In the genomic region with DNA sequence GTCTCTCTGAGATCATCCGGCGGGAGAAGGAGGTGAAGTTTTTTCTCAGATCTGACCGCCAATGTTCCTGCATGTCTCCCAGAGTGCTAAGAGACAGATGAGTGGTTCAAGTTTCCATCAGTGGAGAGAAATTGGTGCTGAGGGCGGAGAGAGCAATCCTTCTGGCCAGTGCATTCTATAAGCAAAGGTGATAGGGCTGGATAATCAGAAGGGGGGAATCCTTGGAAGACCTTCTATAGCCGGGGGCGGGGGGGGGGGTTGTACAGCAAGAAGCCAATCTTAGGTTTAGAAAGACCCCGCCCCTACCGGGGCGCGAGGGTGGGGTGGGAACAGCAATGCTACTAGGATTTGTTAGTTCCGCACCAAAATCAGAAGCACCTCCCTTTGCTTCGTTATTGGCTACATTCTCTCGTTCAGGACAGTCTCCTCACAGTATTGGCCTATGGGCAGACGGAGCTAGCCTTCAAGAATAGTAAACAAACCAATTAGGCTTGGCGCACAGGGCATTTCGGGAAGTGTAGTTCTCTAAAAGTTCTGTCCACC, we compare ENCODE assay signal across 8 mouse cellular contexts. TPM values are rescaled to one million over a fixed set of nuclear protein-coding genes. Genes with fewer than 3 reads are reported as not detected.
DNase-seq lines count a peak whose midpoint lies in the region; TF ChIP-seq lines count a peak whose summit lies in the region.

No protein-coding gene starts in this region.

- peak overlapping the region; percentile 100 for H3K27ac ChIP-seq in cortical plate, adult 2 months (ENCODE audit: insufficient read depth, low read length)

- TF ChIP-seq CTCF in cortical plate, adult 2 months (IDR thresholded peaks at IDR 0.05; ENCODE audit: extremely low read depth, insufficient read depth, low read length): no peak

- peak overlapping the region; percentile 71 for H3K4me3 ChIP-seq in cortical plate, adult 2 months (ENCODE audit: insufficient read depth, low read length)
- peak overlapping the region; percentile 99 for H3K4me3 ChIP-seq in megakaryocyte, embryonic 14.5 days (replicated peaks)

- peaks cover 31% of the 10 kb centered on the region for H3K36me3 ChIP-seq in megakaryocyte, embryonic 14.5 days (replicated peaks; ENCODE audit: low read length)

- H3K4me1 ChIP-seq in cortical plate, adult 2 months (ENCODE audit: control insufficient read depth, insufficient read depth, low read length): no peaks in the 10 kb centered on the region
- H3K4me1 ChIP-seq in megakaryocyte, embryonic 14.5 days: peaks cover 56% of the 10 kb centered on the region

- H3K27me3 ChIP-seq in megakaryocyte, embryonic 14.5 days (replicated peaks): no peaks in the 10 kb centered on the region

- DNase-seq in ZHBTc4 (ENCODE audit: low read depth, low spot score): peak; percentile 90
- DNase-seq in gastrocnemius, adult 8-10 months (ENCODE audit: low spot score in 2 of 2): peak; percentile 66 to 75
- peak; percentile 83 for DNase-seq in hindlimb bud, embryonic 11.5 days (ENCODE audit: extremely low spot score, low read depth, low spot score)
- DNase-seq in left cerebral cortex, adult 8-10 months (ENCODE audit: low spot score in 2 of 2): peak; percentile 47 to 92
- peak; percentile 90 to 96 for DNase-seq in right cerebral cortex, postnatal 10 days (ENCODE audit: low spot score in 2 of 2)
- peak; percentile 50 for DNase-seq in urinary bladder, postnatal 25 days (ENCODE audit: low spot score)

- H3K9me3 ChIP-seq in megakaryocyte, embryonic 14.5 days: no peaks in the 10 kb centered on the region

- 0 out of 2 replicates have a peak, but pooled peaks have one; percentile 21 for TF ChIP-seq POLR2A in cortical plate, adult 2 months (IDR thresholded peaks at IDR 0.05; ENCODE audit: extremely low read depth, insufficient read depth, low read length)

RNA-seq across cellular contexts. Expression of a gene that starts 0.9 kb away (rescaled TPM):
- 31.9 and 36.5 TPM in 2 replicates for polyA plus RNA-seq in cortical plate, adult 2 months (2012; rRNA removed)
- 10 to 100 TPM; 10.2 to 12.5 (median 11.5) TPM for total RNA-seq in gastrocnemius, adult 8-10 months (2022)
- total RNA-seq in left cerebral cortex, adult 8-10 months (2022): 100 to 1,000 TPM in 2 of 4 experiments, 10 to 100 TPM in 2; 94.0 to 109 (median 100) TPM
- 16.0 and 17.5 TPM in 2 replicates for polyA plus RNA-seq in megakaryocyte, embryonic 14.5 days (2012; ENCODE audit: insufficient read depth, low replicate concordance)

Comparison
In these comparisons a context has a peak if more than half of its experiments do, and no peak if none do; other contexts are left out.
1. Peak in every context shown above with its lines: DNase-seq, H3K4me3 ChIP-seq and H3K27ac ChIP-seq.
2. RNA of a gene that starts 0.9 kb away (total RNA-seq): 94.0 to 109 TPM in left cerebral cortex, adult 8-10 months; 10.2 to 12.5 TPM in gastrocnemius, adult 8-10 months; every median in the first group is over 4 times any median in the second.